Mouse (Mus musculus) lung, postnatal 0 days (tissue): ENCODE data around the gene Ccdc170.

Experiments used
- CTCF ChIP-seq: IDR thresholded peaks from 2 replicates; pipeline ENCODE4 v1.5.1; 2016; ENCODE audit warnings: antibody characterized with exemption, mild to moderate bottlenecking
- EP300 ChIP-seq: IDR thresholded peaks from 2 replicates; pipeline ENCODE4 v1.6.1; 2016; ENCODE audit warnings: antibody characterized with exemption, mild to moderate bottlenecking, control low read depth

GRCm38 (mm10) chr10:4532731-4533130, 50.4 kb downstream of the Ccdc170 start:
- TF ChIP-seq CTCF = no peak
- TF ChIP-seq EP300 = no peak
